Mouse (Mus musculus) lung, postnatal 25 days (tissue): Measurements from ENCODE around the gene Olfr930.

Experiments used
- DNase-seq: peaks from one replicate; pipeline ENCODE4 v3.0.0; 2022; ENCODE audit warnings: low spot score

Gene Olfr930

GRCm38 (mm10) chr9:38929509-38929908 is at the start of gene Olfr930:
Olfr930 (plus strand) TSS chr9:38929809.
- no peak for DNase-seq

- DNase-seq: no peak
Observed at GRCm38 (mm10) chr9:38953401-38954123, 24.0 kb downstream of the Olfr930 start.

- DNase-seq: no peak
Observed at GRCm38 (mm10) chr9:38954124-38954416, 24.5 kb downstream of the Olfr930 start.

- DNase-seq: no peak
Observed at GRCm38 (mm10) chr9:38972013-38972412, 42.4 kb downstream of the Olfr930 start, which contains the start of gene Olfr933. Olfr933 (plus strand) TSS chr9:38972313.
